Mouse (Mus musculus) activated CD4-positive, CD25-positive, alpha-beta regulatory T cell, adult 9 weeks (primary cell): Measurements from ENCODE around the gene Coq10a. TPM values are rescaled to one million over a fixed set of nuclear protein-coding genes. Genes with fewer than 3 reads are reported as not detected.

Experiments used
- polyA plus RNA-seq: library from polyadenylated mRNA; unstranded; fragments of 100-300 nt; shearing (Covaris generic); gene quantifications from one replicate; pipeline ENCODE4 v1.2.1, GENCODE M21; 2017

Coq10a gene
- polyA plus RNA-seq: 12.2 TPM

GRCm38 (mm10) chr10:128368402-128369217, at the start of gene Coq10a:
TSS of gene Coq10a (minus strand) at chr10:128368997.

DNA sequence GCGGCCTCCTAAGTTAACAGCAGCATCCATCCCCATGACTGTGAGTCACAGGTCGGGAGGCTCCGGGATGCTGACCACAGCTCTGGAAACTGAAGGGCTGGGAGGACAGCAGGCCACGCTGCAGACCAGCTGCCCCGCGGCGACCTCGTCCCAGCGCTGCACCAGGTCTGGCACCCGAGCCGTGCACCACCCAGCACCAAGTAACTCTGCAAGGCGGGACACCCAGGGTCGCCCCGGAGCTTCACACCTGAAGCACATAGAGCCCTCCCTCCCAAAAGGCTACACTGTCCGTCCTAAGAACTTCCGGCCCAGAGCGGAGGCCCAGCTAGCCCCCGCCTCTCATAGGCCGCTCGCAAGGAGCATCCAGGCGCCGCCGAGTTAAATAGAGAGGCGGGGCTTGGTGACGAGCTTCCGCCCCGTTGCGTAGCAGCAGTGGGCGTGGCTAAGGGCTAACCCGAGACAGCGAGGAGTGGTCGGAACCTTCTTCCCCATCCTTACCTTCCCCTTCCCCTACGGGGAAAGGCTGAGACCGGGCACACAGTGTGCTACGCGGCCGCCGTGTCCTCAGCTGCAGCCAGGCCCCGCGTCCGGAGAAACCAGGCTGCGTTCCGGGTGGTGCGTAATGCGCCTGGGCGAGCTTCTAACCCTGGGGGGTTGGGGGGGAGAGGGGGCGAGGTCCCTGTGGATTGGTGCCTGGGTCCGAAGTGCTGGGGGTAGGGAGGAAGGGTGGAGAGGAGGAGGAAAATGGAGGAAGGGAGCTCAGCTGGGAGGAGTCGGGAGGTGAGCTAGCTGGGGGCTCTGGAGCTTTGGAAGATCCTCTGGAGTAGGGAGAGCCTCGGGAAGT, 42.6 kb upstream of the Coq10a start, which contains the start of the genes Nabp2 and Rnf41:
Gene Nabp2, minus strand, starts transcription at position 282 of the 844 bp plus-strand sequence.
Gene Rnf41, plus strand, starts transcription at position 447 of the 844 bp plus-strand sequence.

DNA sequence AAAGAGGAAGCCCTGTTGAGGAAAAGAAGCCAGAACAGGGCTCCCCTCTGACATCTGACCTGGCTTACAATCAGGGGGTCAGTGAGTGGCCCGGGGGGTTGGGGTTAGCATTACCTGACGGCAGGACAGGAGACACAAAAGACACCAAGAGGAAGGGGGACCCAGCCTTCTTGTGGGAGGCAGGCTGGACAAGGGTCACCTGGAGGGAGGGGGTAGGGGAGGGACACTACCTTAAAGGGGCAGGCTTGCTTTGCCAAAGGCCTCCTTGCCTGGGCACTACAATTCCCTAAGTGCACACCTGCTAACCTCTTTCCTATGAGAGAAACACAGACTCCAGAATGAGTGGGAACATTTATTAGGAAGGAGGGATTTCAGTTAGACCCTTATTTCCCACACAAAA, 32.3 kb upstream of the Coq10a start, which contains the start of gene Slc39a5:
Gene Slc39a5, minus strand, starts transcription at position 174 of the 400 bp plus-strand sequence.

GRCm38 (mm10) chr10:128376455-128377211, 7.8 kb upstream of the Coq10a start, which contains the start of gene Ankrd52:
TSS of gene Ankrd52 (plus strand) at chr10:128377115.

DNA sequence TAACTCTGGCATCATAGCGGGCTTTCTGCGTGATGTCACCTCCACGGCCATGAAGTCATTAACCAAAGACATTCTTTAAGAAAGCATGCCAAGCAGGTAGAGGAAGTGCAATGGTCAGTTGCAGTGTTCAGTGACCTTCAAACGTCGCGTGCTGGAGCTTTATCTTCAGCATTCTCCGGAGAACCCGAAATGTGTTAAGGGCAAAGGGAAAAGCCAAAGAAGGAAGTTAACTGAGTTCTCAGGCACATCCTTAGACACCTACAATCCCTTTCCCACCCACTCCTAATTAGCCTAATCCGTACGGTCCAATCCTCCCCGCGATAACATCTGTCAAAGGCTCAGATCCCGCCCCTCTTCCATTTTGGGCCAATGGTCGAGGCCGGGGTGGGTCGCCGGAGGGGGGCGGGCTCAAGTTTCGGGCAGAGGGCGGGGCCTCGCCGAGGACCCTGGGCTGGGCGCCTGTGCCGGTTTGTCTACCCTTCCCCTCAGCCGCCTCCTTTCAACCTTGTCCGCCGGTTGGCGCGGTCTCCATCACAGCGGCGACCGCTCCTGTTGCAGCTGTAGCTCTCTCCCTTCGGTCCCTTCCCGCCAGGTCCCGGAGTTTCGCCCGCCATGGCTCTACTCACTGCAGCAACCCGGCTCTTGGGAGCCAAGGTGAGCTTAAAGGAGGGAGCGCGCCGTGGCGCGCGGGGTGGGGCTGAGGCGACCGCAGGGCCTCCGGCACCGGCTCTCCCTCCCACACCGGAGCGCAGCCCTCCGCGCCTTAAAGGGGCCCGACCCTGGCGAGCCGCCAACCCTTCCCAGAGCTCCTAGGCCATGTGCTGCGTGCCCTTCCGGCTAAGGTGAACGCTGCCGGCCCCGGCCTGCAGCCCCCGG, 31.3 kb downstream of the Coq10a start, which contains the start of gene Cs:
Gene Cs, plus strand, starts transcription at position 429 of the 876 bp plus-strand sequence.

GRCm38 (mm10) chr10:128322141-128323108, 46.4 kb downstream of the Coq10a start, which contains the start of gene Cnpy2:
TSS of gene Cnpy2 (plus strand) at chr10:128322459.

Other genes with a start within 250 kb of the Coq10a start
- 36.9 TPM for gene Rbms2, start 188.7 kb downstream of the Coq10a start, polyA plus RNA-seq
- gene Gls2, start 174.5 kb downstream of the Coq10a start, polyA plus RNA-seq: 0.23 TPM
- 15.9 TPM for gene Spryd4, start 157.2 kb downstream of the Coq10a start, polyA plus RNA-seq
- not detected for gene Mip, start 143.2 kb downstream of the Coq10a start, polyA plus RNA-seq
- gene Timeless, start 136.9 kb downstream of the Coq10a start, polyA plus RNA-seq: 25.1 TPM
- gene Apon, start 114.9 kb downstream of the Coq10a start, polyA plus RNA-seq: not detected
- gene Apof, start 100.3 kb downstream of the Coq10a start, polyA plus RNA-seq: not detected
- 100 TPM for gene Stat2, start 98.4 kb downstream of the Coq10a start, polyA plus RNA-seq
- not detected for gene Il23a, start 70.2 kb downstream of the Coq10a start, polyA plus RNA-seq
- gene Pan2, start 65.7 kb downstream of the Coq10a start, polyA plus RNA-seq: 45.1 TPM
- gene Cnpy2, start 46.5 kb downstream of the Coq10a start, polyA plus RNA-seq: 156 TPM
- gene Cs, start 31.3 kb downstream of the Coq10a start, polyA plus RNA-seq: 181 TPM
- 2.6 TPM for gene Ankrd52, start 8.1 kb upstream of the Coq10a start, polyA plus RNA-seq
- 0.13 TPM for gene Slc39a5, start 32.2 kb upstream of the Coq10a start, polyA plus RNA-seq
- gene Nabp2, start 42.5 kb upstream of the Coq10a start, polyA plus RNA-seq: 128 TPM
- gene Rnf41, start 42.7 kb upstream of the Coq10a start, polyA plus RNA-seq: 47.8 TPM
- gene Smarcc2, start 90.3 kb upstream of the Coq10a start, polyA plus RNA-seq: 131 TPM
- gene Myl6, start 125.1 kb upstream of the Coq10a start, polyA plus RNA-seq: 1,659 TPM
- 3.1 TPM for gene Myl6b, start 129.7 kb upstream of the Coq10a start, polyA plus RNA-seq
- 182 TPM for gene Esyt1, start 156.9 kb upstream of the Coq10a start, polyA plus RNA-seq
- gene Zc3h10, start 178.8 kb upstream of the Coq10a start, polyA plus RNA-seq: 26.0 TPM
- gene Rpl41, start 180.3 kb upstream of the Coq10a start, polyA plus RNA-seq: 3,120 TPM
- gene Pa2g4, start 197.0 kb upstream of the Coq10a start, polyA plus RNA-seq: 35.9 TPM
- 11.3 TPM for gene Erbb3, start 220.7 kb upstream of the Coq10a start, polyA plus RNA-seq